Mouse (Mus musculus): ENCODE data around the gene Myct1.

Gene Myct1

DNA sequence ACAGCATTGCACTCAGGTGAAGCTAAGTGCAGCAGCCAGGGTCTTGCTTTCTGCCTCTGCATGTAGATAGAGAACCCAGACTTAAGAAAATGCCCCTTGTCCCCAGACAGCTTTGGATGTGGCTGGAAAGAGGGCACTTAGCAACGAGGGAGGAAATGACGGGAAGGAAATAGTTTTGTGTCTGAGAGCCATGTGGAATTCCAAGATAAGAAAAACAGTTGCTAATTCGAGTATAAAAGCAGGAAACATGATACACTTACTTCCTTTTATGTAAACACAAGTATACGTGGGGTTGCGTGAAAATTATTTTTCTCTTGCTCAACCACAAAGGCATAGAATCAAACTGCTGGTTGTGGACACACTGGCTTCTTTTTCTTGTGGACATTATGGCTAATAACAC is at the start of gene Myct1:
Gene Myct1 (plus strand): TSS at position 312 of the 400 bp plus-strand sequence.
- DNase-seq (ENCODE audit: low spot score in 2 of 2): no peak

DNA sequence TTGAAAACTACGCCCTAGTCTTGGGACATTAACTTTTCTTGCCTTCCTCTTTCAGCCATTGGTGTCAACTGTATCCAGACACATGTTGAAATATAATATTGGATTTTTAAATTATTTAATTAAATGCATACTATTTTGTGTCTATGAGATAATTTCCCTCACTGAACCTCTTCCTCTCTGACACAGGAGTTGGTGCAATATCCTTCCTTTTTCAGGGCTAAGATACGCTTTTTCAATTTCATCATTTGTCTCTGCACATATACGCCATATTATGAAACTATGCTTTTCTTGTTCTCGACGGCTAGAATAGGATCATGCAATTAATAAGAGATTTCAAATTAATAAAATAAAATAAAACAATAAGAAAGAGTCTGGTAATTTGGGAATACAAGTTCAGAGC is 47.1 kb upstream of the Myct1 start:
- no peak for DNase-seq (ENCODE audit: low spot score in 2 of 2)

DNA sequence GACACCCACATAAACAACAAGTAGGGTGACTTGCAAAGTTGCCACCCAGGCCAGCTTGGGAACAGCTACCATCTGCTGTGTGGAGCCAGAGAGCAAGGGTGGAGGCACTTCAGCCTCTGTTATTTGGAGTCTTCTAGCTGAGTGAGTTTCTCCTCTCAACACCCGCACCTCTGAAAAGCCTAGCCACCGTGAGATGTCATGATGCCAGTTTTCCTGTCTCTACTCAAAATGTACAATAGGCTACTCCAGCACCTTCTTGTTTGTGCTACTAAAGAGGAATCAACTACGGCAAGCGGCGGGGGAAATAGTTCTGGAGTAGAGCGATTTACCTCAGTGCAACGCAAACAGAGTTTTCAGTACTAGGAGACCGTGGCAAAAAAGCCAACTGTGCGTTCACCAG is 45.8 kb upstream of the Myct1 start:
- DNase-seq (ENCODE audit: low spot score in 2 of 2): no peak

DNA sequence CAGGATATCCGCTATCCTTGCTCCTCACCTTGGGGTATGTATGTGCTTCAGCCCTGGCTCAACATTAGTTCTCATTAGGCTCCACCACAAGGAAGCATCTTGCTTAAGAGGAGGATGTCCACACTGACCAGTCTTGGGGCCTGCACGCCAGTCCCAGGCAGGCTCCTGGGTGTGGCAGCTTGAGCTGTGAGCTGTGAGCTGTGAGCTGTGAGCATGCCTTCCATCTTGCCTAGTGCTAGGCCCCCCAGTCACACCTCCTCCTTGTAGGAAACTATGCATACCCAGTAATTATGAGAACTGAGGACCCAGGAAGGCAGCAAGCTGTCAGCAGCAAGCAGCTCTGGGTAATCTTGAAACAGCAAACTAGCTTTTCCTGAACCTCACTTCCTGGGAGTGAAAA is 44.9 kb upstream of the Myct1 start:
- DNase-seq (ENCODE audit: low spot score in 2 of 2): no peak

DNA sequence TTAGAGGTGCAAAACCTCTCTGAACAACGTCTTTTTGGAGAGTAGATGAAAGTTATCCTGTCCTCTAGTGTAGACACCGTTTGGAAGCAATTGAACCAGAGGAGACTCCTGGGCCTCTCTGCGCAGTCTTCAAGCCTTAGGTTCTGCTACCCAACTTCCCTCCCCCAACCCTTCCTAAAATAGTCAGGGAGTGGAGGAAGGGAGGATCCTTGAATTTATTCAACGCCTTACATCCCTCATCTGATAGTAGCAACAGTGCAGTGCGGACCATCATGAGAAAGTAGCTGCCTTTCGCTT is 43.8 kb upstream of the Myct1 start:
- peak in 1 of 2 experiments; percentile 2 for DNase-seq (ENCODE audit: low spot score in 2 of 2)

DNA sequence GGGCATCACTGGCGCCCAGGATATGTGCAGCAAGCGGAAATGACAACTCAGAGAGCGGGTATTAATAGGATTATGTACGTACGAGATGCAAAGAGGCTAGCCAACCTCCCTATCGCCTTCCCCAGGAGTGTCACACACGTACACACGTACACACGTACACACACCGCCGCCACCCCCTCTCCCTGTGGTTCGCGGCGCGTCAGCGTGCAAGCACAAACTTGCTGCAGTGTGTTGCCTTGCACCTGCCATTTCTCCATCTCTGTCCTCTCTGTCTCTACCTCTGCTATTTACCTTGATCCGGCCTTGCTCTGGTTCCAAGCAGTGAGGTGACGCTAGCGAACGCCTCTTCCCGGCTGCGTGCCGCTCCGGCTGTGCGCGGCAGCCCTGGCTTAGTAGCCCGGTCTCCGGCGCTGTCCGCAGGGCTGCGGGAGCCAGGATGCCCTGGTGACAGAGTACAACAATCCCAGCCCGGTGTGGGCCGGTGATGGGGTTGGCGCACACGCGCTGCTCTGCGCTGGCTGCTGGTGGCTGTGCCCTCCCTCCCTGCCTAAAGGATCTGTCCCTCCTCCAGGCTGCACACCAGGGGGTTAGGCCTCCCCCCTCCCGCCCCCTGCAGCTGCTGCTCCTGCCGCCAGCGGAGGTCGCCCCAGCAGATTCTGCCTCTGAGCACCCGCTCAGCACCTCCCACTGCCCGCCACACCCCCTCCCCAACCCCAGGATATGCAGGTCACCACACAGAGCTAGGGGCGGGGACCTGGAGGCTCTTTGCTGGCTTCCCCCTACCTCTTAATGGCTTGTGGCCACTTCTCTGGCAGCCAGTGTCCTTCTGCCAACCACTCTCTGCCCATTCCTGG is 43.2 kb upstream of the Myct1 start:
- peak; percentile 3 to 34 for DNase-seq (ENCODE audit: low spot score in 2 of 2)

DNA sequence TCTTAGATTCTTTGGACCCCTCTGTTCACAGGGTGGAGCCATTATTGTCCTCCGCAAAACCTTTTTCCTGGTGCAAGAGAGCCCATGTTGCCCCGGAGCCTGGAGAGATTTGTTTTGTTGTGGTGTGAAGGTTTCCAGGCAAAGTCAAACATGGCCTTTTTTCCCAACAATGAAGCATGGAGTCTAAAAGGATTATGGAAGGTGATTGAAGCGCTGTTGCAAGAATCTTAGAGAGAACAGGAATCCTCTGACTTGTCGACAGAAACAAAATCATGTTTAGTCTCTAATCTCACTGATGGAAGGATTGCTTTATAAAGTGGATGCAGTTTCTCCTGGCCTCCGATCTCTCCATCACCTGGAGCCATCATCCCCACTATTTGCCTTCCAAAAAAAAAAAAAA is 42.2 kb upstream of the Myct1 start, which contains the start of gene Syne1:
Gene Syne1 (minus strand): TSS at position 101 of the 400 bp plus-strand sequence.
- no peak for DNase-seq (ENCODE audit: low spot score in 2 of 2)

DNA sequence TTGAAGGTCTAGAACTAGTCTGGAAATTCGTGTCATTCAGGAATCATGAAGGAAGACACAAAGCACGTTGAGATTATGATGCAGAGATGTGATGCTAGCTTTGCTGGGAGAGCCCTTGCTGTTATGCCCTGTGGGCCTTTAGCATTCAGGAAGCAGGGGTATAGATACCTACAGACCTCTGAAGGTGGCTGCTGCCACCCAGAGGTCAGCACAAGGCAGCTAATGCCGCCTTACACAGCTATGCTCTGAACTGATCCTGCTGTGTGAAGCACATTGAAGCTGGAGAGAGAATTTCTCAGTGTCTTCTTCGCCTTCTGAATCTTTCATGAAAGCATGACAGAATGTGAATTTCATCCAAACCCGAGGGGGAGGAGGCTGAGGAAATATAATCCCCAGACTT is 38.6 kb upstream of the Myct1 start:
- DNase-seq (ENCODE audit: low spot score in 2 of 2): no peak

DNA sequence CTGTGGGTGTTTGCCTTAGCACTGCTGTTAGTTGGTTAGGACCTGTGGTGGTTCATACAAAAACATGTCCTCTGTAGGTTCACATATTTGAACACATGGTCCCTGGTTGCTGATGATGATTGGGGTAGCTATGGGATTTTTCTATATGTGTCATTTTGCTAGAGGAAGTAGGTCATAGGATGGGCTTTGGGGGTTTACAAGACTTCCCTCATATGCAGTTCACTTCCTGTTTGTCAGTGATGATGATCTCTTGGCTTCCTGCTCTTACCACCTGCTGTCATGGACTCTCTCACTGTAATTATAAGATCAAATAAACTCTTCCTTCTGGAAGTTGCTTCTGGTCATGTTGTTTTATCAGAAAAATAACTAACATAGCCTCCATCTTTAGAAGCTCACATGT is 34.8 kb upstream of the Myct1 start:
- DNase-seq (ENCODE audit: low spot score in 2 of 2): no peak

DNA sequence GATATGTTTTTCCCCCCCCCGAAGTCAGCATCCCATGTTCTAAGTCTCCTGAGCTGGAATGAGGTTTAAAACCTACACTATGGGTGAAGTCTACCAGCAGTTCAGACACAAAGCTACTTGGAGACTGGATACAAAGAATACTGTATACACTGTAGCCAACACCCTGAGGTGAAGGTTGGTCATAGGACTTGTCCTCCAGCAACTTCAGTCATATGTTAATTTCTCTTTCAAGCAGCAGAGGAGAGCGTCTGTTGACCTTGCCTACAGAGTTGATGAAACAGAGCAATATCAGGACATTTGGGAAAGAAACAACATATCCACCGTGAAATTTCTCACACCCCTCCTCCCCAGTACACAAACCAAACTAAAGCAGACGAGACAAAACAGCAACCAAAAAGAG is 33.0 kb upstream of the Myct1 start:
- no peak for DNase-seq (ENCODE audit: low spot score in 2 of 2)

DNA sequence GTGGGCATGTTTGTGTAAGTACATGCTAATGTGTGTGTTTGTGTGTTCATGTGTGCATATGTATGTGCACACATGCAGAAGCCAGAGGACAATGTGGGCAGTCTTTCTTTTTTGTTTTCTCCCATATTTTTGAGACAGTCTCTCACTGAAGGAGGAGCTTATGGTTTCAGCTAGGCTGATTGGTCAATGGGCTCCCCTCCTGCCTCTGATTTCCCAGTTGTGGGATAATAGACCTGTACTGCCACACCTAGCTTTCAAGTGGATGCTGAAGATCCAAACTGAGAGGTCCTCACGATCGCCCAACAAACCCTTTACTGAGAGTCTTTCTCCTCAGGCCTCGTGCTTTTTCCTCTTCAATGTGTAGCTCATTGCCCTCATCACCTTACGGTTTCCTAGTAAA is 31.9 kb upstream of the Myct1 start:
- DNase-seq (ENCODE audit: low spot score in 2 of 2): no peak

DNA sequence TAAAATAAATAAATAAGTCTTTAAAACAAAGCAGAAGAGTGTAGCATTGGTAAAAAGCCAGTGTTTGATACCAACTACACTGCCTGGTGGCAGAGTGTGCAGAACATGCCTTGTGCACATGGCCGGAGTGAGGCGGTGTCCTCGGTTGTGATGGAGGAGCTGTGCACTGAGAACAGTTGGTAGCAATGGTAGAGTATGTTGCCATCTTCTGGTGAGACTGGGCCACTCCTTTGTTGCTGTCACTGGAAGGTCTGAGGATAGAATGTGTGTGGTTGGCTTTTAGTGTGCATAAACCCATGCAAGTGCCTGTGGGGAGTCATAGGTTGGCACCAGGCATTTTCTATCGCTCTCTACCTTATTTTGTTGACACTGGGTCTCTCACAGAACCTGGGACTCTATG is 24.6 kb upstream of the Myct1 start:
- no peak for DNase-seq (ENCODE audit: low spot score in 2 of 2)

DNA sequence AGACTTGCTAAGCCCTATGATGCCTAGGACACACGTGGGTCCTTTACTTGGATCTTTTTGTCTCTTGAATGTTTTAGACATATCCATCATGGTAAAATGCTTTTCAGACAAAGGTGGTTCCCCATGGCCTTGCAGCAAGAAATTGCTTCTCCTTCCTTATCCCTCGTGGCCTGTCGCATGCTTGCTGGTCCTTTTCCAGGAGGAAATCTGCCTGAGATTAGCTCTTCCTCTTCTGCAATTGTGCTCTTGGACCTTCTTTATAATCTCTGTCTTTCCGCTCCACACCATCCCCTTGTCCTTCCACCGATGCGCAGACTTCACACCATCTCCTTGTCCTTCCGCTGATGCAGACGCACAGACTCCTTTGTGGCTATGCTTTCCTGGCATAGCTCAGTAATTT is 23.5 kb upstream of the Myct1 start:
- DNase-seq (ENCODE audit: low spot score in 2 of 2): no peak

DNA sequence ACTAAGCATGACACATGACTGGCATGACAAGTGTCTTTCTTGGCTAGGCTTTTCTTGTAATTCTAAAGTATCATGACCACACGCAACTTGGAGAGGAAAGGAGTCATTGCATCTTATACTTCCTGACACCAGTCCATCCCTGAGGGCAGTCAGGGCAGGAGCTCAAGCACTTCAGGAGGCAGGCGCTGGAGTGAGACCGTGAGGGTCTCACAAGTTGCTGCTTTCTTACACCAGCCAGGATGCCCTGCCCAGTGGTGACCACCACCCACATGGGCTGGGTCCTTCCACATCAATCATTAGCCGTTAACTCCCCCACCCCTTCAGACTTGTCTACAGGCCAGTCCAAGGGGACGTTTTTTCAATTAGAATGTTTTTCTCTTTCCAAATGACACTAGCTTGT is 22.2 kb upstream of the Myct1 start:
- DNase-seq (ENCODE audit: low spot score in 2 of 2): no peak

DNA sequence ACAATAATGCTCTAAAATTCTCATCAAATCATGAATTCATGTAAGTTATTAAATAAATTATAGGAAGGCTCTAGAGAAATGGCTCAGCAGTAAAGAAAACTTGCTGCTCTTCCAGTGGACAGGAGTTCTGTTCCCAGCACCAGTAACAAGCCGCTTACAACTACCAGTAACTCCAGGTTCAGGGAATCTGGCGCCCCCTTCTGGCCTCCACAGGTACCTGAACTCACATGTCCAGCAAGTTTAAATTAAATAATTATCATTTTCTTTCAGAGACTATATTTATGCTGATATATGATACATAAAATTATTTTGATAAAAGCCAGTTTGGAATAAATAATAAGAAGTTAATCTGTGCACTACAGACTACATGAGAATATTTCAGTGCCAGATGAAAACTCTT is 20.2 kb upstream of the Myct1 start:
- DNase-seq (ENCODE audit: low spot score in 2 of 2): no peak

DNA sequence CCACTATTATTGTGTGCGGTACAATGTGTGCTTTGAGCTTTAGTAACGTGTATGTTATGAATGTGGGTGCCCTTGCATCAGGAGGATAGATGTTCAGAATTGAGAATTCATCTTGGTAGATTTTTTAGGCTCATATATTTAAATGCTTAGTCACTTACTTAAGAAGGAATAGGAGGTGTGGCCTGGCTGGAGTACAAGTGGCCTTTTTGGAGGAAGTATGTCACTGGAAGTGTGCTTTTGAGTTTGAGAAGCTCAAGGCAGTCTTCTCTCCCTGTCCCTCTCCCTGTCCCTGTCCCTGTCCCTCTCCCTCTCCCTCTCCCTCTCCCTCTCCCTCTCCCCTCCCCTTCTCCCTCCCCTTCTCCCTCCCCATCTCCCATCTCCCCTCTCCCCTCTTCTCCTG is 2.5 kb upstream of the Myct1 start:
- no peak for DNase-seq (ENCODE audit: low spot score in 2 of 2)

DNA sequence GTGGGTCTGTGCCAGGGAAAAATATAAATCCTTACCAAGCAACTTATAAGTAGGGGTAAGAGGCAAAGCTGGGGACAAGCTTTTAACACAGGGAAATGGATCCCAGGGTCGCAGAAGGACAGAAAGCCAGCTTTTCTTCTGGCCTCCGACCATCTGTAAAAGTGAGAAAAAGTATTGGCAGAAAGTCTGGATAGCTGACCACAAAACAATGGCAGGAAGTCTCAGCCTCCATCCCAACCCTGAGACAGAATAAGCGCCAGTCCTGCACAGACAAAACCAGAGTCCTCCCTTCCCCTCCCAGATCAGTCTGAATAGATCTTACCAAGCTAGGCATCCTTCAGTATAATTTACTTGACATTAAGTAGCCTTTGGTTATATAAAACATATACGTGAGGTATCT is 1.6 kb upstream of the Myct1 start:
- DNase-seq (ENCODE audit: low spot score in 2 of 2): no peak

DNA sequence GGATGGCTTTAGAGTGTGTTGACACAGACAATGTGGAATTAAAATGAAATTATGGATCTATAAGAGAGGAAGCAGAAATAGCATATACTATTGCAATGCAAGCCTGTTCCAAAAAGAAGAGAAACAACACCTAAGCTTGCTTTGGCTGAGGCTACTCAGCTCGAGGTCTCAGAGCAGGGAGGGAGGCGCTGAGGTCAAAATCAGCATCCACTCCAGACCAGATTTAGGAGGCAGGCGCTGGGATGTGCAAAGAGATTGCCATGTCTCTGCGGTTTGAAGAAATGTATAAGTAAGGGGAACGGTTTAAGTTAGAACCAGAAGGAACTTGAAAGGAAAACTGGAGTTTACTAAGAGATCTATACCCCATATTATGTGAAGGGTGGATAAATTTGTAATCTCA is 882 bp downstream of the Myct1 start:
- no peak for DNase-seq (ENCODE audit: low spot score in 2 of 2)

DNA sequence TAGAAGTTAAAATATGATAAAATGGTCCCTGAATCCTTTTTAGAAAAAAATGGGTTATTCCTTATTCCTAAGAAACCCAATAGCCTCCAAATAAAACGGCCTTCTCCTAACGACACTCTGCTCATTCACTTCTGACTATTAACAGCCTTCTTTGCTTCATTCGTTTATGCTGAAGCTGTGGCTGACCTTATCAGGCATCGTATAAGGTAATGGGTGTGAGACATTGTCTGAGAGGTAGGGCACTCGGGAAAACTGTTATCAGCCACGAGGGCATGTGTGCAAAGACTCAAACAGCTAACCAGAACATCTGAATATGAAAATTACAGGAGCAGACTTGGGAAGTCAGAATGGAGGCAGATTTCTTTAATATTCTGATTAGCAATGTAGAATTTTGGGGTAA is 3.0 kb downstream of the Myct1 start:
- no peak for DNase-seq (ENCODE audit: low spot score in 2 of 2)

DNA sequence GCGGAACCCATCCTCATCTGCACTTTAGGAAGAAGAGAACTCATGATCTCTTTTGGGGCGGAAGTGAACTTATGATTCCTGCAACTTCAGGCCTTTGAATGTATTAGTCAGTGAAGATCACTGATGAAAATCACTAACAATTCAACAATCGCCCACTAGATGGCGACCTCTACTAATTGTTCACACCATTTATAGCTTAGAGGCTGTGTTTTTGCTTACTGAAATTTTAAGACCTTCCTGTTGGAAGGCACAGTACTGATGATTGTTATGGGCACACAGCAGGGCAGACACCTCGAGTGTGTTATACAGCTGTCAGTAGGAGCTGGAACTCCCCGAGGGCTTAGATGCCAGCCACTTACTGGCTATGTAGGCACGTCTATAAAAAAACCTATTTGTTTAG is 6.5 kb downstream of the Myct1 start:
- peak; percentile 15 to 40 for DNase-seq (ENCODE audit: low spot score in 2 of 2)

DNA sequence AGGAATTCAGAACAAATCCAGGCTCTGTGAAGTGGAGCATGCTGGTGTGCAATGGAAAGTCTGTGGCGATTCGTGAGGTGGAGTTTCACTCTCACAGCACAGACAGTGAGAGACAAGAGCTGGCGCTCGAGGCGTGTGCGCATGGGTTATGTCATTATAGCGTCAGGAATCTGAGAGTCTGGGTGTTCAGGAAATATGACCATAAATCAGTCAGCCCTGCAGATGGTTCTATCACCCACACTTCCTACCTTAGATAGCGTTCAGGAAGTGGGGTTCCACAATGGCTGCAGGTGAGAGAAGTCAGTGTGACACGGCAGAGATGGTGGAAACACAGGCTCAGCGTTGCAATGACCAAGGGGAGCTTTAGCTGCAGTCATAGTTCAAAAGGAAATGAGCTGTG is 9.9 kb downstream of the Myct1 start:
- DNase-seq (ENCODE audit: low spot score in 2 of 2): no peak

DNA sequence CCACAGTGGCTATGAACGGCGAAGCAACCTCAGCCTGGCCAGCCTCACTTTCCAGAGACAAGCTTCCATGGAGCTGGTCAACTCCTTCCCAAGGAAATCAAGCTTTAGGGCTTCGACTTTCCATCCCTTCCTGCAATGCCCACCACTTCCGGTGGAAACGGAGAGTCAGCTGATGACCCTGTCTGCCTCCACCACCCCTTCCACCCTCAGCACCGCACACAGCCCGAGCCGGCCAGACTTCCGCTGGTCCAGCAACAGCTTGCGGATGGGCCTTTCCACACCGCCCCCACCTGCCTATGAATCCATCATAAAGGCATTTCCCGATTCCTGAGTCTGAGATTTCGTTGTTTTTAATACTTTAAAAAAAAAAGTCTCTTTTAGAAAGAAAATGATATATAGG is 10.8 kb downstream of the Myct1 start:
- no peak for DNase-seq (ENCODE audit: low spot score in 2 of 2)

DNA sequence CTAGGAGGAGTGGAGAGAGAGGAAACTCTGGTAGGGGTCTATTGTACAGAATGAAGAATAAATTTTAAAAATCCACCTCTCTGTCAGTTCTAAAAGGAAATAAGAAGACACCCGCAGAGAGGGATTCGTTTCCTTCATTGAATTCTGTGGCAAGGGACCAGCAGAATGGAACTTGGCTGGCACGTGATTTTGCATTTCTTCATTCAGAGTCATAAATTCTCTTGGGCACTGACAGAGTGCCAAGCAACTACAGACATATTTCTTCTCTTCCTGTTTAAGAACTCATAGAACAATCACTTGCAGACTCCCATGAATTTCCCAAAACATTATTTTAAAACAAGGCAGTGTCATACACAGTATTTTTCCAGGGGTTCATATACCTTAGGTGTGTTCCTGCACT is 15.3 kb downstream of the Myct1 start:
- no peak for DNase-seq (ENCODE audit: low spot score in 2 of 2)

Data from urinary bladder, adult 18-20 months (tissue).